Mouse (Mus musculus): ENCODE data around the gene Ugp2. TPM values are rescaled to one million over a fixed set of nuclear protein-coding genes. Genes with fewer than 3 reads are reported as not detected.

Ugp2 gene
- polyA plus RNA-seq, 1 experiment = 49.8 TPM

DNA sequence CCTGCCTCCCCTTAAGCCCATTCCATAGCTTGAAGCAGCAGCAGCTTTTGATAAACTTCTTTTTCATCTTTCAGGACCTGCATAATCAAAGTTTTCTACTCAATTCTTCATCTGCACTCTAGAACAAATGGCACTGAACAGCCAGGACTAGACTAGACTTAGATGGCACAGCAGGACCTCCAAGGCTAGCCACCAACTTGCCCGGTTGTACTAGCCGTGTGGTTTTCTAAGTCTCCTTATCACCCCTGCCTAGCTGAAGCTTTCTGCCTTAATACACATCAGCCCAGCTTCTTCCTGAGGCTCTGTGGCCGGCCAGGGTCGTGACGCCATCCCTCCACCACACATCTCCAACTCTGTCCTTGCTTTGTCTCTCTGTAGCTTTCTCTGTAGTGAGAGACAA is 42.9 kb downstream of the Ugp2 start:
- 82% methylated on average over 5 of the region's 5 CpGs for WGBS
- H3K27ac ChIP-seq (ENCODE audit: insufficient read depth, low read length) = no peak overlapping the region
- no peak overlapping the region for H3K4me3 ChIP-seq (replicated peaks; ENCODE audit: insufficient read depth, low read depth, low read length)
- DNase-seq = no peak
- H3K27me3 ChIP-seq (ENCODE audit: control insufficient read depth, insufficient read depth, low read length) = no peaks in the 10 kb centered on the region
- H3K4me1 ChIP-seq (ENCODE audit: control insufficient read depth, insufficient read depth, low read length) = no peaks in the 10 kb centered on the region
- TF ChIP-seq POLR2A (IDR thresholded peaks at IDR 0.05; ENCODE audit: borderline replicate concordance, insufficient read depth, low read length) (no peak), CTCF (IDR thresholded peaks at IDR 0.05; ENCODE audit: borderline replicate concordance, insufficient read depth, low read depth, low read length) (no peak)

DNA sequence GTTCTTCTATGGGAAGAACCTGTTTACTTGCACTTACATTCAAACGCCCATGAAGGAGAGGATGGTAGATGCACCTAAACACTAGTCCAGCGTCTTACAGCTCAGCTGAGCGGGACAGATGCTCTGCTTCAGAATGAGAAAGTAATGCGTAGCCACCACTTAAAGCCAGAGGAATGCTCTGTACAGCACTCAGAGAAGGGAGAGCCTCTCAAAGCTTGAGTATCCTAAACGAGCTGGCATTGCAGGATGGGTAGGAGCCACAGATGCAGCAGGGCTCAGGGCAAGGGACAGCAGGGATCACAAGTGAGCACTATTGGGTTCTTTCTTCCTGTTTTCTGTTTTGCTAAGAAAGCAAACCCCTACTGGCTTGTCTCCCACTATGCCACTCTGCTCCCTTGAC is 43.5 kb downstream of the Ugp2 start:
- DNase-seq = no peak
- H3K27me3 ChIP-seq (ENCODE audit: control insufficient read depth, insufficient read depth, low read length) = no peaks in the 10 kb centered on the region
- no peaks in the 10 kb centered on the region for H3K4me1 ChIP-seq (ENCODE audit: control insufficient read depth, insufficient read depth, low read length)
- WGBS = 88% methylated on average over 5 of the region's 5 CpGs
- no peak overlapping the region for H3K4me3 ChIP-seq (replicated peaks; ENCODE audit: insufficient read depth, low read depth, low read length)
- no peak overlapping the region for H3K27ac ChIP-seq (ENCODE audit: insufficient read depth, low read length)
- no peak for TF ChIP-seq CTCF (IDR thresholded peaks at IDR 0.05; ENCODE audit: borderline replicate concordance, insufficient read depth, low read depth, low read length)
- no peak for TF ChIP-seq POLR2A (IDR thresholded peaks at IDR 0.05; ENCODE audit: borderline replicate concordance, insufficient read depth, low read length)

DNA sequence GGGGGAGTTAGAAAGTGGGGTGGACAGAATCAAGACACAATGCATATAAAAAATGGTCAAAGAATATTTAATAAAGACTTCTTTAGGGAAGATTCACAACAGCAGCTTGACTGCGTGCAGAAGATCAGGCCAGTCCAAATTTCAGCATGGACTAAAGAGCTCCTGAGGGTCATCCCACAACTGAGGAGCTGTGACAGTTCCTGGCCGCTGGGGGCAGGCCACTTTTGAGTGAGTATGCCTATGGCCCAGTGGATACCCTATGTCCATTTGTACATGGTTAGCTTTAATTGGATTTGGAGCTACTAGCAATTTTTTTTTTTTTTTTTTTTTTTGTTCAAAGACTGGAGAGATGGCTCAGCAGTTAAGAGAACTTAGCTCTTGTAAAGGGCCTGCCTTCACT is 44.2 kb downstream of the Ugp2 start:
- Histone ChIP-seq H3K27me3 (ENCODE audit: control insufficient read depth, insufficient read depth, low read length) (no peaks in the 10 kb centered on the region), H3K27ac (ENCODE audit: insufficient read depth, low read length) (no peak overlapping the region), H3K4me3 (replicated peaks; ENCODE audit: insufficient read depth, low read depth, low read length) (no peak overlapping the region), H3K4me1 (ENCODE audit: control insufficient read depth, insufficient read depth, low read length) (no peaks in the 10 kb centered on the region)
- 68% methylated on average over 2 of the region's 2 CpGs for WGBS
- DNase-seq = no peak
- TF ChIP-seq POLR2A (IDR thresholded peaks at IDR 0.05; ENCODE audit: borderline replicate concordance, insufficient read depth, low read length) (no peak), CTCF (IDR thresholded peaks at IDR 0.05; ENCODE audit: borderline replicate concordance, insufficient read depth, low read depth, low read length) (peak; percentile 23; the same call in 1 of the 2 replicates)

DNA sequence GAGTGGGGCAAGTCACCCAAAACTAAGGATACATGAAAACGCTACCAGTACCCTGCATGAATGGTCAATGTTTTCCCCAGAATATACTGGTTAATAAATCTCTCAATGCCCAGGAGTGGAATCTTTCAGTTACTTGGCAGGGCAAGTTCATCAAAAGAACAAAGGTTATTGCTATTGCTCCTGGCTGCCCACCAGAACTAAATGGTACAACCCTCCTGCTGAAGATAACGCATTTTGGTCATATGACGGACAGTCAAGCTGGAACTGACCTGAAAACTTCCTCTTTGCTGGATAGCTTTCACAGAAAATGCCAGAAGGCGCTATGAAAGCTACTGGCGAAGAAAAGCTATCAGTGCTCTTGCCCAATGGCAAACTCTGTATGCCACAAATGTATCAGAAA is 45.2 kb downstream of the Ugp2 start:
- 94% methylated on average over 5 of the region's 5 CpGs for WGBS
- Histone ChIP-seq H3K4me3 (replicated peaks; ENCODE audit: insufficient read depth, low read depth, low read length) (no peak overlapping the region), H3K27me3 (ENCODE audit: control insufficient read depth, insufficient read depth, low read length) (no peaks in the 10 kb centered on the region), H3K4me1 (ENCODE audit: control insufficient read depth, insufficient read depth, low read length) (no peaks in the 10 kb centered on the region), H3K27ac (ENCODE audit: insufficient read depth, low read length) (no peak overlapping the region)
- no peak for DNase-seq
- TF ChIP-seq POLR2A (IDR thresholded peaks at IDR 0.05; ENCODE audit: borderline replicate concordance, insufficient read depth, low read length) = no peak
- no peak for TF ChIP-seq CTCF (IDR thresholded peaks at IDR 0.05; ENCODE audit: borderline replicate concordance, insufficient read depth, low read depth, low read length)

DNA sequence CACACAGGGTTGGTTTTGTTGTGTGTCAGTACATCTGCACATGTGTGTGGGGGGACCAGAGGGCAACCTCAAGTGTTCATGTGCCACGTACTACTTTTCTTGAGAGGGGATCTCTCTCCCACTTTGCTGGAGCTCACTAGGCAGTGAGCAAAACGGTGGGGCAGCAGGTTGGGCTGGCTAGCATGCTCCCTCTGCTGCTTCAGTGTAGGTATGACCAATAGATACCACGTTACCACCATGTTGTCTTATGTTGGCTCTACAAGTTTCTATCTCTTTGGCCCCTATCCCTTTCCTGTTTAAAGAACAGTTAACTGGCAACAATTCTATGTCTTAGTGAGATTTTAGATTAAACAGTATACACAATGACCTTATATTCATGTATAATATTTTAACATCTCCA is 48.7 kb downstream of the Ugp2 start:
- Histone ChIP-seq H3K4me1 (ENCODE audit: control insufficient read depth, insufficient read depth, low read length) (no peaks in the 10 kb centered on the region), H3K4me3 (replicated peaks; ENCODE audit: insufficient read depth, low read depth, low read length) (no peak overlapping the region), H3K27me3 (ENCODE audit: control insufficient read depth, insufficient read depth, low read length) (no peaks in the 10 kb centered on the region), H3K27ac (ENCODE audit: insufficient read depth, low read length) (no peak overlapping the region)
- TF ChIP-seq POLR2A (IDR thresholded peaks at IDR 0.05; ENCODE audit: borderline replicate concordance, insufficient read depth, low read length) = no peak
- no peak for TF ChIP-seq CTCF (IDR thresholded peaks at IDR 0.05; ENCODE audit: borderline replicate concordance, insufficient read depth, low read depth, low read length)
- WGBS = 85% methylated on average over 3 of the region's 3 CpGs
- no peak for DNase-seq

DNA sequence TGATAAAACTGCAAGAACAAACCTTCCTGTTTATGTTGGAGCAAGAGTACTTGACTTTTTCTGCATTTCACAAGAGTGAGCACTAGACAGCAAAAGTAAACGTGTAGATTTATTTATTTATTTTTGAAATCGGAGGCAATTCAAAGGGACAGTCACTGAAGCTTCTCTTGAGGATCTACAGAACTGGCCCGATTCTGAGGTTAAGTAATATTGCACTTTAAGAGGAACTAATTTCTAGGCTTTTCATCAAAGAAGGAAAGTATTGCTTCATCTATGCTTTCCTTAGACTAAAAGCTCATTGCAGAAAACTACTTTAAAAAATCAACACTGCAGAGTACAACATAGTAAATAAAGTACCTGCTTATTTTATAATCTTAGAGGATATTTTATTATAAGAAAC is 49.4 kb downstream of the Ugp2 start:
- H3K4me3 ChIP-seq (replicated peaks; ENCODE audit: insufficient read depth, low read depth, low read length) = no peak overlapping the region
- no peaks in the 10 kb centered on the region for H3K4me1 ChIP-seq (ENCODE audit: control insufficient read depth, insufficient read depth, low read length)
- no peaks in the 10 kb centered on the region for H3K27me3 ChIP-seq (ENCODE audit: control insufficient read depth, insufficient read depth, low read length)
- TF ChIP-seq POLR2A (IDR thresholded peaks at IDR 0.05; ENCODE audit: borderline replicate concordance, insufficient read depth, low read length) = no peak
- TF ChIP-seq CTCF (IDR thresholded peaks at IDR 0.05; ENCODE audit: borderline replicate concordance, insufficient read depth, low read depth, low read length) = no peak
- H3K27ac ChIP-seq (ENCODE audit: insufficient read depth, low read length) = no peak overlapping the region
- no peak for DNase-seq
- 84% methylated on average over 3 of the region's 3 CpGs for WGBS

DNA sequence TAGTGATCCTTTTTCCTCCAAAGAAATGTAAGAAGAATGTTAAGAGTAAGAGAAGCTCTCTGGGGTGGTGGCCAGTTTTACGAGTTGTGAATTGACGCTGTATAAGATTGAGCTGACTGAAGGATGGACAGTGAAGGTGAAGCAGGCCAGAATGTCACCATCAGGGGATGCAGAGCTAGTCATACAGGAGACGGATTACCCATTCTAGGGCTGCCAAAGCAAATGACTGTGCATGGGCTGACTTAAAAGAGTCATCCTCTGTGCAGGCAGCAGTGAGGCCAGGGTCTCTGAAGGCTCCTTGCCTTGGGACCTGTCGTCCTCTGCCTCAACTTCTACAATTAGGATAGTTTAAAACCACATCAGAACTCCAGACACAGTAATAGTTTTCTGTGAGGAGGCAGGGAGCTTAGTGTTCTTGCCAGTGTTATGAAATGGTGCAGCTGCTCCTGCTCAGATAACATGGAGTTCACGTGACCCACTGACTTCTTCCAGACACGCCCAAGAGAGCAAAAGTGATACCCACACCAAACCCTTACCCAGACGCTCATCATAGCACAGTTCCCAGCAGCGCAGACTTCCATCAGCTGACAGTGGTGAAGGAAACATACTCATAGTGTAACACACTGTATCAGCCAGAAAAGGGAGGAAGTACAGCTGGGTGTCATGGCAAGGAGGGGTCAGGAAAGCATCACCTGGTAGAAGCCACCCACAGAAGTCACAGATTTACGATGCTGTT is 56.9 kb downstream of the Ugp2 start:
- WGBS = 91% methylated on average over 9 of the region's 9 CpGs
- H3K27ac ChIP-seq (ENCODE audit: insufficient read depth, low read length) = no peak overlapping the region
- no peak for DNase-seq
- no peaks in the 10 kb centered on the region for H3K4me1 ChIP-seq (ENCODE audit: control insufficient read depth, insufficient read depth, low read length)
- no peaks in the 10 kb centered on the region for H3K27me3 ChIP-seq (ENCODE audit: control insufficient read depth, insufficient read depth, low read length)
- no peak for TF ChIP-seq CTCF (IDR thresholded peaks at IDR 0.05; ENCODE audit: borderline replicate concordance, insufficient read depth, low read depth, low read length)
- TF ChIP-seq POLR2A (IDR thresholded peaks at IDR 0.05; ENCODE audit: borderline replicate concordance, insufficient read depth, low read length) = no peak
- H3K4me3 ChIP-seq (replicated peaks; ENCODE audit: insufficient read depth, low read depth, low read length) = no peak overlapping the region

DNA sequence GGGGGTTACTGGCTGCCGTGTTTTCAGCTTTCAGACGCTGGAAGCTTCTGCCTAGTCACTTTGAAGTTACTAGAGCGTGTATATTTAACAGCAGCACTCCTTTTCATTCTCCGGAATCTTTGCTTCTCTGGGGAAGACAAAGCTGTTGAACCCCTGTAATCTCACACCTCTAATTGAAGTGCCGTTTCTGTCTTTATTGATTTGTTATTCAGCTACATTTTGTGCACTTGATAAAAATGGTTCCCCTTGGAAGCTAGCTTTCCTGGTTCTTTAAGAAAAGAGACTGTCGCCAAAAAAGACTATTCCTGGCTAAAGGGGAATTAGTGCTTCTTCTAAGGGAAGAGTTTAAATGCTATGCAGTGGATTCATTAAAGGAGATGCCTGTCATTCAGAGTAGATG is 61.5 kb downstream of the Ugp2 start:
- no peak overlapping the region for H3K27ac ChIP-seq (ENCODE audit: insufficient read depth, low read length)
- H3K27me3 ChIP-seq (ENCODE audit: control insufficient read depth, insufficient read depth, low read length) = no peaks in the 10 kb centered on the region
- no peak overlapping the region for H3K4me3 ChIP-seq (replicated peaks; ENCODE audit: insufficient read depth, low read depth, low read length)
- no peaks in the 10 kb centered on the region for H3K4me1 ChIP-seq (ENCODE audit: control insufficient read depth, insufficient read depth, low read length)
- DNase-seq = no peak
- TF ChIP-seq POLR2A (IDR thresholded peaks at IDR 0.05; ENCODE audit: borderline replicate concordance, insufficient read depth, low read length) (no peak), CTCF (IDR thresholded peaks at IDR 0.05; ENCODE audit: borderline replicate concordance, insufficient read depth, low read depth, low read length) (no peak)
- WGBS = 49% methylated on average over 6 of the region's 6 CpGs
